Mouse (Mus musculus) stomach, postnatal 0 days (tissue): Measurements from ENCODE around the gene Nfic. TPM values are rescaled to one million over a fixed set of nuclear protein-coding genes. Genes with fewer than 3 reads are reported as not detected.
A peak's percentile ranks its signal among the peaks of the same experiment; 100 is the strongest.

ENCODE experiments used
- ATAC-seq: fragments of 200-750 bp; cut with Nextera tagmentation; 2 replicates; pipeline ENCODE4 v1.8.0; 2017; ENCODE audit not compliant: low FRiP score, low TSS enrichment
- DNase-seq: peaks from one replicate; pipeline ENCODE4 v3.0.0-alpha.2; 2016; ENCODE audit warnings: low spot score
- H3K27ac ChIP-seq: fragments of 300-500 bp; sonication (generic); replicated peaks from 2 replicates; pipeline ENCODE4 v1.5.1; 2014; ENCODE audit warnings: mild to moderate bottlenecking, control low read depth
- H3K27me3 ChIP-seq: fragments of 300-500 bp; sonication (generic); 2 replicates; pipeline ENCODE4 v1.6.1; 2014; ENCODE audit warnings: low read length; ENCODE audit not compliant: control insufficient read depth, insufficient read depth
- H3K36me3 ChIP-seq: fragments of 300-500 bp; sonication (generic); 2 replicates; pipeline ENCODE4 v1.6.1; 2014; ENCODE audit warnings: low read length, mixed read lengths; ENCODE audit not compliant: control insufficient read depth, insufficient read depth
- H3K4me1 ChIP-seq: fragments of 300-500 bp; sonication (generic); replicated peaks from 2 replicates; pipeline ENCODE4 v1.6.1; 2014; ENCODE audit warnings: antibody characterized with exemption; ENCODE audit not compliant: control insufficient read depth, insufficient read depth
- H3K4me2 ChIP-seq: fragments of 300-500 bp; sonication (generic); replicated peaks from 2 replicates; pipeline ENCODE4 v1.6.1; 2014; ENCODE audit warnings: low read depth, mild to moderate bottlenecking, control low read depth, moderate library complexity
- H3K4me3 ChIP-seq: fragments of 300-500 bp; sonication (generic); 2 replicates; pipeline ENCODE4 v1.5.1; 2014; ENCODE audit warnings: low read depth, low read length, control low read depth
- H3K9ac ChIP-seq: fragments of 300-500 bp; sonication (generic); 2 replicates; pipeline ENCODE4 v1.6.1; 2014; ENCODE audit warnings: mild to moderate bottlenecking, low read length, control low read depth, mixed read lengths
- H3K9me3 ChIP-seq: fragments of 300-500 bp; sonication (generic); 2 replicates; pipeline ENCODE4 v1.6.1; 2016; ENCODE audit warnings: low read length; ENCODE audit not compliant: control insufficient read depth
- CTCF ChIP-seq: IDR thresholded peaks from 2 replicates; pipeline ENCODE4 v1.5.1; 2016; ENCODE audit warnings: antibody characterized with exemption, low read depth, mild to moderate bottlenecking, moderate library complexity
- EP300 ChIP-seq: optimal IDR thresholded peaks from 2 replicates; pipeline ENCODE3; 2016; ENCODE audit warnings: antibody characterized with exemption
- WGBS: fragments of 180-500 bp; shearing (Covaris S2); extraction: QIAGEN DNeasy Blood & Tissue Kit; methylation state at CpG from one replicate; pipeline ENCODE4 v1.1.7; 2014; 5-methylcytosine and 5-hydroxymethylcytosine counted together
- microRNA-seq: library from miRNA; unstranded; fragments of <30 nt; microRNA quantifications from one replicate; pipeline ENCODE4, GENCODE M21; 2016
- polyA plus RNA-seq: library from polyadenylated mRNA; unstranded; fragments of >200 nt; fragmentation: Nextera tagmentation; extraction: Ambion mirVana; gene quantifications from 2 replicates; pipeline ENCODE4 v1.2.1, GENCODE M21; 2015

Nfic gene
- polyA plus RNA-seq, 1 experiment from 2014 or later, result 40.4 TPM

DNA sequence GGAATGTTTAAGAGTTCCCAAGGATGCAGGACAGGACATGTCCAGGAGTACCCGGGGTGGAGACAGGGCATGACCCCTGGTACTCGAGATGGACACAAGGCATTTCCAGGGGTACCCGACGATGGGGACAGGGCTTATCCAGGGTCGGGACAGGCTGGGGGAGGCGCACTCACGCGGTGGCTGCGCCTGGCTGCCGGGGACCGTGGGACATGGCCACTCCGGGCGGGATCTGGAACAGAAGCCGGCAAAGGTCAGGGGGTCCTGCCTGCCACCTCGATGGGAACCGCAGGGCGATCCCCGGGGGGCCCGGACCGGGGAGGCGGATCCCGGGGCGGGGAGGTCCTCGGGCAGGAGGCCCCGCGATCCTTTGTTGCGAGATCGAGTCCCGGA, 105.5 kb downstream of the Nfic start:
- Histone ChIP-seq H3K36me3 (no peaks in the 10 kb centered on the region), H3K27me3 (no peaks in the 10 kb centered on the region), H3K27ac (peak overlapping the region; percentile 91), H3K4me2 (peak overlapping the region; percentile 90), H3K9me3 (no peaks in the 10 kb centered on the region), H3K4me3 (peak overlapping the region; percentile 71), H3K4me1 (peaks cover 5% of the 10 kb centered on the region), H3K9ac (peak overlapping the region; percentile 82)
- ATAC-seq (no peak; the same call in 1 of the 2 replicates), DNase-seq (no peak)
- WGBS, result 0% methylated on average over 27 of the region's 29 CpGs
- no peak for TF ChIP-seq EP300
- no peak for TF ChIP-seq CTCF

DNA sequence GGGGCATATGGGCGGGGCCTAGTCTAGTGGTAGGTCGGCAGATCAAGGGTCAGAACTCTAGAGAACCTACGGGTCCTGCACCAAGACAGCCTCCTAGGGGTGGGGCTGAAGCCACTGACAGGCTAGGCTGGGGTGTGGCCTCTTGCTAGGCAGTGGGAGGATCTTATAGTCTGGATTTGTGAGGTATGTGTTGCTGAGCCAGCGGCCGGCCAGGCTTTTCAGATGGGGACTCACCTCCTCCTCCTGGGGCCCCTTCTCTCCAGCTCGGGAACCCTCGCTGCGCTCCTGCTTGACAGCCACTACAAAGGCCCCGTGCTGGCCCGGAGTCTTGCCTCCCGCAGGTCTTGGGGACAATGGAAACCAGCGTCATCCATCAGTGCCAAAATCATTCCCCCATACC, 106.3 kb downstream of the Nfic start:
- no peaks in the 10 kb centered on the region for H3K9me3 ChIP-seq
- H3K9ac ChIP-seq, result peak overlapping the region; percentile 82
- no peaks in the 10 kb centered on the region for H3K36me3 ChIP-seq
- H3K27me3 ChIP-seq, result no peaks in the 10 kb centered on the region
- H3K4me1 ChIP-seq, result peaks cover 5% of the 10 kb centered on the region
- 5% methylated on average over 11 of the region's 12 CpGs for WGBS
- H3K4me3 ChIP-seq, result peak overlapping the region; percentile 71
- ATAC-seq (peak; percentile 38; the same call in 1 of the 2 replicates), DNase-seq (peak; percentile 77)
- TF ChIP-seq CTCF (peak; percentile 19; the same call in 1 of the 2 replicates), EP300 (no peak)
- peak overlapping the region; percentile 91 for H3K27ac ChIP-seq
- peak overlapping the region; percentile 90 for H3K4me2 ChIP-seq

GRCm38 (mm10) chr10:81346453-81347067, 108.9 kb downstream of the Nfic start:
- peaks cover 5% of the 10 kb centered on the region for H3K4me1 ChIP-seq
- DNase-seq, result peak; percentile 93
- no peaks in the 10 kb centered on the region for H3K36me3 ChIP-seq
- H3K4me3 ChIP-seq, result no peak overlapping the region
- no peaks in the 10 kb centered on the region for H3K9me3 ChIP-seq
- peak overlapping the region; percentile 65; the same call in 1 of the 2 replicates for H3K27ac ChIP-seq
- H3K9ac ChIP-seq, result 0 out of 2 replicates have a peak overlapping the region, but pooled peaks have one; percentile 31
- TF ChIP-seq CTCF (peak; percentile 62), EP300 (no peak)
- ATAC-seq, result peak; percentile 55
- 18% methylated on average over 52 of the region's 55 CpGs for WGBS
- H3K4me2 ChIP-seq, result peak overlapping the region; percentile 46
- H3K27me3 ChIP-seq, result 0 out of 2 replicates have a peak, but pooled peaks cover 3% of the 10 kb centered on the region

Small RNA genes lying within 50 kb of the gene (microRNA-seq; reads per million reads assigned to microRNA genes)
- gene Gm25595 (not detected), gene Mir1191b (1.6 reads per million), gene Mir6913 (not detected)

Other genes with a start within 250 kb of the Nfic start
- 0.64 and 0.91 TPM in 2 replicates for gene Atcay, start 224.8 kb downstream of the Nfic start, polyA plus RNA-seq
- 2.1 and 3.2 TPM in 2 replicates for gene Zfr2, start 222.5 kb downstream of the Nfic start, polyA plus RNA-seq
- 1.0 and 1.6 TPM in 2 replicates for gene Matk, start 202.7 kb downstream of the Nfic start, polyA plus RNA-seq
- gene Mrpl54, start 188.7 kb downstream of the Nfic start, polyA plus RNA-seq, result 210 and 215 TPM in 2 replicates
- gene Apba3, start 188.7 kb downstream of the Nfic start, polyA plus RNA-seq, result 30.5 and 34.6 TPM in 2 replicates
- gene Tjp3, start 164.1 kb downstream of the Nfic start, polyA plus RNA-seq, result 42.5 and 46.0 TPM in 2 replicates
- 19.1 and 21.1 TPM in 2 replicates for gene Pip5k1c, start 162.7 kb downstream of the Nfic start, polyA plus RNA-seq
- gene Cactin, start 134.5 kb downstream of the Nfic start, polyA plus RNA-seq, result 16.2 and 16.6 TPM in 2 replicates
- gene Tbxa2r, start 126.9 kb downstream of the Nfic start, polyA plus RNA-seq, result 19.7 and 20.2 TPM in 2 replicates
- gene Gipc3, start 112.4 kb downstream of the Nfic start, polyA plus RNA-seq, result 0.06 and 0.10 TPM in 2 replicates
- gene Hmg20b, start 105.2 kb downstream of the Nfic start, polyA plus RNA-seq, result 72.2 and 77.9 TPM in 2 replicates
- 7.4 and 7.9 TPM in 2 replicates for gene Mfsd12, start 98.1 kb downstream of the Nfic start, polyA plus RNA-seq
- gene 4930404N11Rik, start 89.8 kb downstream of the Nfic start, polyA plus RNA-seq, result 16.5 and 17.5 TPM in 2 replicates
- gene Fzr1, start 77.1 kb downstream of the Nfic start, polyA plus RNA-seq, result 51.4 and 51.6 TPM in 2 replicates
- gene Dohh, start 71.2 kb downstream of the Nfic start, polyA plus RNA-seq, result 59.4 and 63.0 TPM in 2 replicates
- gene Gm48551, start 71.2 kb downstream of the Nfic start, polyA plus RNA-seq, result 1.1 and 1.4 TPM in 2 replicates
- 0.29 and 0.36 TPM in 2 replicates for gene Gm48552, start 66.6 kb downstream of the Nfic start, polyA plus RNA-seq
- 205 and 239 TPM in 2 replicates for gene Smim24, start 62.6 kb downstream of the Nfic start, polyA plus RNA-seq
- 0.62 TPM in 2 replicates for gene Celf5, start 27.1 kb upstream of the Nfic start, polyA plus RNA-seq
- 37.0 and 38.3 TPM in 2 replicates for gene Ncln, start 40.8 kb upstream of the Nfic start, polyA plus RNA-seq
- gene S1pr4, start 44.5 kb upstream of the Nfic start, polyA plus RNA-seq, result 1.0 and 1.5 TPM in 2 replicates
- gene Gna15, start 68.6 kb upstream of the Nfic start, polyA plus RNA-seq, result 9.8 and 10.1 TPM in 2 replicates
- 62.5 and 70.7 TPM in 2 replicates for gene Gna11, start 89.6 kb upstream of the Nfic start, polyA plus RNA-seq
- 429 and 495 TPM in 2 replicates for gene Aes, start 103.9 kb upstream of the Nfic start, polyA plus RNA-seq
- 4.8 and 6.9 TPM in 2 replicates for gene Tle2, start 118.9 kb upstream of the Nfic start, polyA plus RNA-seq
- gene Tle6, start 145.4 kb upstream of the Nfic start, polyA plus RNA-seq, result 7.6 and 8.9 TPM in 2 replicates
- 0.24 and 0.35 TPM in 2 replicates for gene BC025920, start 150.6 kb upstream of the Nfic start, polyA plus RNA-seq
- 15.1 and 15.6 TPM in 2 replicates for gene Sirt6, start 172.2 kb upstream of the Nfic start, polyA plus RNA-seq
- 3.3 and 5.3 TPM in 2 replicates for gene Ankrd24, start 172.9 kb upstream of the Nfic start, polyA plus RNA-seq
- gene Gm10778, start 193.4 kb upstream of the Nfic start, polyA plus RNA-seq, result 2.4 TPM in 2 replicates
- gene Zfp433, start 249.2 kb upstream of the Nfic start, polyA plus RNA-seq, result 8.2 and 8.5 TPM in 2 replicates